Mouse (Mus musculus): ENCODE results near the gene Faim2. TPM values are rescaled to one million over a fixed set of nuclear protein-coding genes. Genes with fewer than 3 reads are reported as not detected.

Gene Faim2
- polyA plus RNA-seq, 1 experiment: not detected

GRCm38 (mm10) chr15:99544047-99544446 is 16.1 kb upstream of the Faim2 start:
- no peaks in the 10 kb centered on the region for H3K4me1 ChIP-seq
- H3K4me3 ChIP-seq (replicated peaks): no peak overlapping the region
- no peaks in the 10 kb centered on the region for H3K9me3 ChIP-seq
- no peaks in the 10 kb centered on the region for H3K36me3 ChIP-seq (replicated peaks; ENCODE audit: low read length)
- H3K27me3 ChIP-seq (replicated peaks): peaks cover 70% of the 10 kb centered on the region
- no peak for TF ChIP-seq FLI1 (IDR thresholded peaks at IDR 0.05; ENCODE audit: low read length)
- no peak for TF ChIP-seq GATA1 (IDR thresholded peaks at IDR 0.05; ENCODE audit: borderline replicate concordance, low read length)

GRCm38 (mm10) chr15:99539891-99540290 is 11.9 kb upstream of the Faim2 start:
- Histone ChIP-seq H3K9me3 (no peaks in the 10 kb centered on the region), H3K4me1 (no peaks in the 10 kb centered on the region; the same call in 1 of the 2 replicates), H3K4me3 (replicated peaks) (no peak overlapping the region), H3K27me3 (replicated peaks) (peaks cover 70% of the 10 kb centered on the region), H3K36me3 (replicated peaks; ENCODE audit: low read length) (no peaks in the 10 kb centered on the region)
- TF ChIP-seq GATA1 (IDR thresholded peaks at IDR 0.05; ENCODE audit: borderline replicate concordance, low read length) (no peak), FLI1 (IDR thresholded peaks at IDR 0.05; ENCODE audit: low read length) (no peak)

GRCm38 (mm10) chr15:99536889-99537862 is 9.2 kb upstream of the Faim2 start:
- no peaks in the 10 kb centered on the region for H3K9me3 ChIP-seq
- TF ChIP-seq FLI1 (IDR thresholded peaks at IDR 0.05; ENCODE audit: low read length): no peak
- TF ChIP-seq GATA1 (IDR thresholded peaks at IDR 0.05; ENCODE audit: borderline replicate concordance, low read length): no peak
- peaks cover 68% of the 10 kb centered on the region for H3K27me3 ChIP-seq (replicated peaks)
- H3K4me3 ChIP-seq (replicated peaks): no peak overlapping the region
- no peaks in the 10 kb centered on the region; the same call in 1 of the 2 replicates for H3K4me1 ChIP-seq
- H3K36me3 ChIP-seq (replicated peaks; ENCODE audit: low read length): no peaks in the 10 kb centered on the region

GRCm38 (mm10) chr15:99532023-99532422 is 4.1 kb upstream of the Faim2 start:
- Histone ChIP-seq H3K36me3 (replicated peaks; ENCODE audit: low read length) (no peaks in the 10 kb centered on the region), H3K27me3 (replicated peaks) (peaks cover 84% of the 10 kb centered on the region), H3K9me3 (no peaks in the 10 kb centered on the region), H3K4me3 (replicated peaks) (no peak overlapping the region), H3K4me1 (peaks cover 4% of the 10 kb centered on the region; the same call in 1 of the 2 replicates)
- TF ChIP-seq FLI1 (IDR thresholded peaks at IDR 0.05; ENCODE audit: low read length) (no peak), GATA1 (IDR thresholded peaks at IDR 0.05; ENCODE audit: borderline replicate concordance, low read length) (no peak)

- Histone ChIP-seq H3K9me3 (no peaks in the 10 kb centered on the region), H3K4me3 (replicated peaks) (no peak overlapping the region), H3K4me1 (peaks cover 4% of the 10 kb centered on the region; the same call in 1 of the 2 replicates), H3K27me3 (replicated peaks) (peaks cover 84% of the 10 kb centered on the region), H3K36me3 (replicated peaks; ENCODE audit: low read length) (no peaks in the 10 kb centered on the region)
- TF ChIP-seq FLI1 (IDR thresholded peaks at IDR 0.05; ENCODE audit: low read length): no peak
Observed at GRCm38 (mm10) chr15:99531146-99531545, 3.2 kb upstream of the Faim2 start.

GRCm38 (mm10) chr15:99526681-99527080 is 1.3 kb downstream of the Faim2 start:
- Histone ChIP-seq H3K9me3 (no peaks in the 10 kb centered on the region), H3K4me1 (peaks cover 9% of the 10 kb centered on the region), H3K4me3 (replicated peaks) (no peak overlapping the region), H3K36me3 (replicated peaks; ENCODE audit: low read length) (no peaks in the 10 kb centered on the region), H3K27me3 (replicated peaks) (peaks cover 90% of the 10 kb centered on the region)
- TF ChIP-seq GATA1 (IDR thresholded peaks at IDR 0.05; ENCODE audit: borderline replicate concordance, low read length): no peak
- no peak for TF ChIP-seq FLI1 (IDR thresholded peaks at IDR 0.05; ENCODE audit: low read length)

- TF ChIP-seq FLI1 (IDR thresholded peaks at IDR 0.05; ENCODE audit: low read length) (no peak), GATA1 (IDR thresholded peaks at IDR 0.05; ENCODE audit: borderline replicate concordance, low read length) (no peak)
- Histone ChIP-seq H3K4me3 (replicated peaks) (no peak overlapping the region), H3K36me3 (replicated peaks; ENCODE audit: low read length) (no peaks in the 10 kb centered on the region), H3K4me1 (peaks cover 3% of the 10 kb centered on the region; the same call in 1 of the 2 replicates), H3K27me3 (replicated peaks) (peaks cover 89% of the 10 kb centered on the region), H3K9me3 (peaks cover 6% of the 10 kb centered on the region)
Observed at GRCm38 (mm10) chr15:99520306-99520705, 7.7 kb downstream of the Faim2 start.

- TF ChIP-seq GATA1 (IDR thresholded peaks at IDR 0.05; ENCODE audit: borderline replicate concordance, low read length): no peak
- no peak for TF ChIP-seq FLI1 (IDR thresholded peaks at IDR 0.05; ENCODE audit: low read length)
- Histone ChIP-seq H3K36me3 (replicated peaks; ENCODE audit: low read length) (no peaks in the 10 kb centered on the region), H3K9me3 (peaks cover 6% of the 10 kb centered on the region), H3K27me3 (replicated peaks) (peaks cover 91% of the 10 kb centered on the region), H3K4me3 (replicated peaks) (no peak overlapping the region), H3K4me1 (peaks cover 3% of the 10 kb centered on the region; the same call in 1 of the 2 replicates)
Observed at GRCm38 (mm10) chr15:99519626-99520025, 8.3 kb downstream of the Faim2 start.

GRCm38 (mm10) chr15:99517715-99518114 is 10.2 kb downstream of the Faim2 start:
- H3K4me3 ChIP-seq (replicated peaks): no peak overlapping the region
- H3K9me3 ChIP-seq: peaks cover 6% of the 10 kb centered on the region
- peaks cover 90% of the 10 kb centered on the region for H3K27me3 ChIP-seq (replicated peaks)
- TF ChIP-seq FLI1 (IDR thresholded peaks at IDR 0.05; ENCODE audit: low read length) (no peak), GATA1 (IDR thresholded peaks at IDR 0.05; ENCODE audit: borderline replicate concordance, low read length) (no peak)
- no peaks in the 10 kb centered on the region for H3K36me3 ChIP-seq (replicated peaks; ENCODE audit: low read length)
- peaks cover 7% of the 10 kb centered on the region; the same call in 1 of the 2 replicates for H3K4me1 ChIP-seq

- Histone ChIP-seq H3K4me1 (peaks cover 9% of the 10 kb centered on the region; the same call in 1 of the 2 replicates), H3K9me3 (peaks cover 6% of the 10 kb centered on the region), H3K36me3 (replicated peaks; ENCODE audit: low read length) (no peaks in the 10 kb centered on the region), H3K4me3 (replicated peaks) (no peak overlapping the region), H3K27me3 (replicated peaks) (peaks cover 88% of the 10 kb centered on the region)
- TF ChIP-seq FLI1 (IDR thresholded peaks at IDR 0.05; ENCODE audit: low read length) (no peak), GATA1 (IDR thresholded peaks at IDR 0.05; ENCODE audit: borderline replicate concordance, low read length) (no peak)
Observed at GRCm38 (mm10) chr15:99516715-99517114, 11.2 kb downstream of the Faim2 start.
